Mouse (Mus musculus) small intestine, adult 2 months (tissue): ENCODE data around the gene Sox15.

Experiments used
- CTCF ChIP-seq: fragments of 200-500 bp; IDR thresholded peaks from 2 replicates; pipeline ENCODE4 v1.5.1; 2012; ENCODE audit warnings: low read depth, mild to moderate bottlenecking, control low read depth, inconsistent platforms, low read length, moderate library complexity, mixed read lengths; ENCODE audit not compliant: insufficient replicate concordance, insufficient read length; ENCODE audit errors: extremely low read depth
- POLR2A ChIP-seq: fragments of 200-500 bp; IDR thresholded peaks from 2 replicates; pipeline ENCODE4 v1.6.1; 2012; ENCODE audit warnings: low read depth, mild to moderate bottlenecking, control low read depth, inconsistent platforms, low read length, moderate library complexity

GRCm38 (mm10) chr11:69656617-69657461, 1.7 kb downstream of the Sox15 start:
- TF ChIP-seq CTCF = peak; percentile 74; the same call in 1 of the 2 replicates
- TF ChIP-seq POLR2A = no peak; the same call in 1 of the 2 replicates
